Mouse (Mus musculus) G1E-ER4 (cell line): ENCODE measurements around the gene Dync1li2. TPM values are rescaled to one million over a fixed set of nuclear protein-coding genes. Genes with fewer than 3 reads are reported as not detected.

ENCODE experiments used
- GATA1 ChIP-seq: IDR thresholded peaks from one replicate; pipeline ENCODE4 v1.8.0; 2012; ENCODE audit warnings: low read length, inconsistent platforms
- polyA plus RNA-seq: library from polyadenylated mRNA; stranded (reverse); fragments of >175 nt; gene quantifications from 2 replicates; pipeline ENCODE4 v1.2.3, GENCODE M21; 2012

Gene Dync1li2
- polyA plus RNA-seq, 1 experiment = 28.3 TPM

DNA sequence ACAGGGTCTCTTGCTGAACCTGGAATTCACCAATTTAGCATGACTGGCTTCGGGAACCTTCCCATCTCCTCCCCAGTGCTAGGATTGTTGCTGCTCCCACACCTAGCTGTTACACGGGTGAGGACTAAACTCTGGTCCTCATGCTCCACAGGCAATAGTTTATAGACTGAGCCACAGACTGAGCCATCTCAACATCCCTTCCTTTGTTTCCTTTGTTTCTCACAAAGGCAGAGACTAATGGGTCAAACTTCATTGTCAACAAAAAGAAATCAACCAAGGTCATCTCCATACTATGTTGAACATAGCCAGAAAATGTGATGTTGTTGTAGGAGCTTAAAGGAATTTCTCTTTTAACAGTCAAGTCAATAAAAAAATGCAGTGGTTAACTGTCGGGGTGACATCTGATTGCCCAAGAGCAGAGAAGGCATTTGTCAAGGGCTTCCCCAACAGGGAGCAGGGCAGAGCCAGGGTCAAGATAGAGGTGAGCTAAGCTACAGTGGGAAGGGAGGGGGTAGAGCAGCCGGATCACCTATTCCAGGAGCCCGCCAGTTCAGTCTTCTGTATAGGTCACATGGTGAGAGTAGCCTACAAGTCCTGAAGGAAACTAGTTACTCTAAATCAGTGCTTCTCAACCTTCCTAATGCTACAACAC, 9.5 kb downstream of the Dync1li2 start:
- TF ChIP-seq GATA1 = no peak

- TF ChIP-seq GATA1 = no peak
Observed at GRCm38 (mm10) chr8:104432656-104433055, 10.2 kb downstream of the Dync1li2 start.

- no peak for TF ChIP-seq GATA1
Observed at GRCm38 (mm10) chr8:104430230-104430629, 12.6 kb downstream of the Dync1li2 start.

DNA sequence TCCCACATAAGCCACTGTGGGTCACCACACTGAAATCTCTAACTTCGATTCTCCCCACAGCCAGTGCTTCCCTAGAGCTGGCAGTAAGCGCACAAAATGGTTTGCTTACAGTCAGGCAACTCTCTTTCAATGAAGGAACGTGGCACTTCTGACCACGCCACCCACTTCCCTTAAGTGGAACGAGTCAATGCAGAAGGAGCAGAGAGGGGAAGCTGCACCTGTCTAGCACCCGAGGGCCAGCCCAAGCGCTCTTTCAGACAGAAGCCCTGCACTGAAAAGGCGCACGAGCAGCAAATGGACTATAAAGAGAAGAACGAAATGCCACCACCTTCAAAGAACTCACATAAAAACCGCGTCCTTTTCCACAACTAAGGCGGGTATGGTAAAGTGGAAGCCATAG, 15.1 kb downstream of the Dync1li2 start:
- TF ChIP-seq GATA1 = no peak

- TF ChIP-seq GATA1 = no peak
Observed at GRCm38 (mm10) chr8:104422313-104422712, 20.5 kb downstream of the Dync1li2 start.

GRCm38 (mm10) chr8:104416022-104416421, 26.8 kb downstream of the Dync1li2 start:
- TF ChIP-seq GATA1 = no peak

GRCm38 (mm10) chr8:104414204-104414603, 28.6 kb downstream of the Dync1li2 start:
- TF ChIP-seq GATA1 = no peak

- TF ChIP-seq GATA1 = no peak
Observed at GRCm38 (mm10) chr8:104413770-104414169, 29.1 kb downstream of the Dync1li2 start.

DNA sequence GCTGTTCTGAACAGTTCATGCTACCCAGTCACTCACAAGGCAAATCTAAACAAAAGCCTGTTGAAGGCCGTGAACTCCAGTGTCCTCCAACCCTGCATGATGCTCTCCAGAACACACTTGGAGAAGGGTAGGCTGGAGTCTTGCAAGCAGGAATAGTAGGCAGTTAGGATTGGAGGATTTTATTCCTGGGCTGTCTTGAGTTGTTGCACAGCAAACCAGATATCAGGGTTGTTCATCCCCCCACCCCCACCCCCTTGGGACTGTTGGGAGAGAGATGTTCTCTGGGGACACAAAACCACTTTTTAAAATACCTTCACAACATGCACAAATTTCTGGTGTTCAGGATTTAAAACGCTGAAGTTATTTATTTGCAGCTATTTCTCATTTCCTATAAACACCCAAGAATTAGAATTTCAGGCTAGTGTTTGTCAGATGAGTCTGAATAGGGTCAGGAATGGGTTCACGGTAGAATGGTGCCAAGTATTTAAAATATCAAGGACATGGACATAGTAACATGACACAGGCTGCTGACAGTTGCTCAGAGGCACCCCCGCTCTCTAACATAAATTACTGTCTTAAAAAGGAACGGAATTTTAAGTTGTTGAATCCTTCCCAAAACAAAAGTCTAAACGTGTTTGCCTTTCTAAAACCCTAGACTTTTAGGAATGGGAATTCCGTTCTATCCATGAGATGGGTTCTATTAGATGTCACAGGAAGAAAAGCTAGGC, 29.9 kb downstream of the Dync1li2 start:
- TF ChIP-seq GATA1 = no peak

GRCm38 (mm10) chr8:104411972-104412371, 30.9 kb downstream of the Dync1li2 start:
- no peak for TF ChIP-seq GATA1

DNA sequence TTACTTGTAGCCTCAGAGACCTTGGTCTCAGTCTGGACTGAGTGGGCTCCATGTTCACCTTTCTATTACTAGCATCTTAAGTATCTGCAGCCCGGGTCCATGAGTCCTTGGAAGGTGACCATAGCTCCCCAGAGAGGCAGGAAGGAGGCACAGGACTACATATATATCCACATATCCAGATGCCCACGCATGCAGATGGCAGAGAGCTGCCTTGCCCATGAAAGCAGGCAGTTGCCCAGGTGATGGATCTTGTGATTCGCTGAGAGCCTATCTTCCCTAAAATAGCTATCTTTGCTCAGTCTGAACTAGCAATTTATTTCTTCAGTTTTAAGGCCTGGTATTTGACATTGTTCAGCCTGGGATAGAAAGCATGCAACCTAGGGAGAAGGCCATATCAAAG, 31.4 kb downstream of the Dync1li2 start:
- TF ChIP-seq GATA1 = no peak

- no peak for TF ChIP-seq GATA1
Observed at GRCm38 (mm10) chr8:104410628-104411273, 32.1 kb downstream of the Dync1li2 start.

GRCm38 (mm10) chr8:104408328-104409110, 34.3 kb downstream of the Dync1li2 start:
- TF ChIP-seq GATA1 = no peak

DNA sequence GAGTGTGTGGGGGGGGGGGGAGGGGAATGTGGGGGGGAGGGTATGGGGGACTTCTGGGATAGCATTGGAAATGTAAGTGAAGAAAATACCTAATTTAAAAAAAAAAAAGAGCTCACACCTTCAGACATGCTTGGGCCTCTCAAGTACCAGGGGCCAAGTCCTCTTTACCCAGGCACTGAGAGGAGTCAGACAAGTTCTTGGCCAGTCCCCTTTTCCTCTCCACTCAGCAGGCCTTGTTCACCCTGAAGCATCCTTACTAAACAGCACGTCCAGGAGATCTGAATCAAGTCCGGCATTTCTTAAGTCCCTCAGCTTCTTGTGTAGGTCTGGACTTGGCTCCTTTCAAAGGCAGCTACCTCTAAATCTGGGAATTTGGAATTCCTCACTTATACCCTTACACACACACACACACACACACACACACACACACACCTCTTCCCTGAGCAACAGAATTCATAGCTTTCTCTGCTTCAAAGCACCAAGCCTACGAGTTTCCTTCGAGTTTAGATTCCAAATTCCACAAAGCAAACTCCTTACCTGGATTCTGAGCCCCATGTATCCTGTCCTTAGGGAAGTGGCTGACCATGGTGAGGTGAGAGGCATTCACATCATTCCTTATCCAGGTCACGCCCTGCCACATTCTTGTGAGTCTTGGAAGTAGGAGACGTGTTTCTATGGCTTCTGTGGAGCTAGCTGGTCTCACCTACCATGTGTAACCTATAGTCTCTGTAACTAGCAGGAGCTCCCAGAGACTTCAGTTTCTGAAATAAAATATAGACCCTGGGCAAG, 36.3 kb downstream of the Dync1li2 start:
- TF ChIP-seq GATA1 = no peak

DNA sequence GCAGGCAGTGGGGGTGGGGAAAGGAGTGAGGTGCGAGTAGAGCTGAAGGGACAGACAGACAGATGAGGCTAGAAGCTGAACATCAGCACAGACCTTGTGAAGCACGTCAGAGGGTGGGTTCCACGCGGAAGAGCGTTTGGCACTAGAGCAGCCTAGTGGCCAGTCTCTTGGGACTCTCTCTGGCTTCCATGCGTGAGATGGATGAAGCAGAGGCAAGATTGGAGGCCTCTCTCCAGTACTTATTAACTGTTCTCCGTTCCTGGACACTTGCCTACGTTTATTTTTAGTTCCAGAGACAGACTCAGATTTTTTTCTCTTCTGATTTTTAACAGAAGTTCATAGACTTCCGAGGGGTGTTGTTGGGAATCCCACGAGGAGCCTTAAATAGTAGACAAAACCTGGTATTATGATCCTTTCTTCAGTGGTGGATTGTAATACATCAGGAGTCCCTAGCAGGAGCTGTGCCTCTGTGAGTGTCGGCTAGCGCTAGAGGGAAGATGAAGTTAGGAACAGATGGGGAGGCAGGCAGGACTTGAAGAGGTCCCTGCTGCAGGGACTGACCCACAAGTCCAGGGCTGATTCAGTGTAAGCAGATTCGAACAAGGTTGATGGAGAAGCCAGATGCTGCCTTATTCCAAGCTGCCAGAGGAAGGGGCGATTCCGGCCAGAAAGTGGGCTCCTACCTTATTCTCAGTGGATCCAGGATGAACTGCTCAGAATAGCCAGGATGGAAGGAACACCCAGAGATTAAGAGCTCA, 37.2 kb downstream of the Dync1li2 start:
- TF ChIP-seq GATA1 = no peak
